Mouse (Mus musculus): ENCODE measurements around the gene Tcf7l2.
A peak's percentile ranks its signal among the peaks of the same experiment; 100 is the strongest.

DNA sequence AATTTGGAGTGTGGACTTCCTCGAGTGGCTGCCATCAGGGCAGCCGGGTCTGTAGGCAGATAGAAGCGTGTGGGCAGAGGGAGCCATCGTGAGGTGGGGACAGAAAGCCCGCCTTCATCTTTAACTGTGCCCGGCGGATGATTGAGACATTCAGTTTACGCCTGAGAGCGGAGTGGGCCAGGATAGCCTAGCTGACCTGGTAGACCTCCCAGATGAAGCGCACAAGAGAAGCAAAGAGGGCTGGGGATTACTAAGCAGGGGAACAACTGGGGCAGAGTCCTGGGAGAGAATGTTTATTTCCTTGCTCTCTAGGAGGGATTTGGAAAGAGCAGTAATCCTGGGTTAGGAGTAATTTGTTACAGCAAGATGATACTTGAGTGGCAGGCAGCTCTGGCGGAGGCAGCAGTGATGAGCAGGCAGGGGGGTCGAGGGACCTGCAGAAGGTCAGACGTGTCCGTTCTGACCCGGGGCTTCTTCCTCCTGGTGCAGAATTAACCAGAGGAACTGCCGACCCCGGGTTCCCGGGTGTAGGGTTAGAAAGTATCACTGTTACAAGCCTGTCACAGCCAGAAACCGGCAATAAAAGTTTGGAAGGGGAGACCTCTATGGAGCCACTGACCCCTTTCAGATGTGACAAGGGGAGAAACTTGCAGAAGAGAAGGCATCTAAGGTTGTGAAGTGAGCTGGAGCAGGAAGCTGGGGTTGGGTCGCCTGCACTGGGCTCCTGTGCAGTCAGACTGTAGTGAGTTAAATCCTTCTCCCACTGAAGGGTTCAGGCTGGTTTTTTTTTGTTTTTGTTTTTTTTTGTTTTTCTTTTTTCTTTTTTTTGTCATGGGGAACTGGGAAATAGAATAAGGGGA is 65.8 kb downstream of the Tcf7l2 start:
- TF ChIP-seq POLR2A (IDR thresholded peaks at IDR 0.05; ENCODE audit: low read depth, low read length) (no peak), RCOR1 (conservative IDR thresholded peaks at IDR 0.05; ENCODE audit: low read depth, low read length) (no peak), RAD21 (IDR thresholded peaks at IDR 0.05; ENCODE audit: low read depth, low read length) (peak; percentile 8; the same call in 1 of the 2 replicates), USF2 (conservative IDR thresholded peaks at IDR 0.05; ENCODE audit: low read depth, low read length) (no peak), USF1 (IDR thresholded peaks at IDR 0.05; ENCODE audit: low read depth, low read length) (no peak), ETS1 (conservative IDR thresholded peaks at IDR 0.05; ENCODE audit: low read depth, low read length) (no peak), CTCF (conservative IDR thresholded peaks at IDR 0.05 in 1 of 2, IDR thresholded peaks at IDR 0.05 in 1 of 2; ENCODE audit: low read depth in 2 of 2, low read length in 2 of 2) (peak in 1 of 2 experiments; percentile 22; a peak in 1 of 4 replicates), MEF2A (IDR thresholded peaks at IDR 0.05; ENCODE audit: borderline replicate concordance, low read depth, low read length) (no peak), ZKSCAN1 (IDR thresholded peaks at IDR 0.05; ENCODE audit: borderline replicate concordance, low read depth, low read length) (no peak), POLR2AphosphoS2 (IDR thresholded peaks at IDR 0.05; ENCODE audit: low read depth, low read length) (no peak), E2F4 (IDR thresholded peaks at IDR 0.05; ENCODE audit: insufficient replicate concordance, low read depth, low read length) (no peak)

Data from CH12.LX (cell line).